In genomic region chr4:97926607-97927308, GRCm38 (mm10) we compare ENCODE assay signal across 10 mouse cellular contexts.
DNase-seq lines count a peak whose midpoint lies in the region; ATAC-seq and TF ChIP-seq lines count a peak whose summit lies in the region.
"Had no signal": no experiment of that assay in that cellular context is flagged by ENCODE, and none has a peak within 500 bp of the region (broad histone marks: within the 10 kb centered on the region; RNA-seq: fewer than 3 reads in every experiment).

No protein-coding gene starts in this region.

- no peak for TF ChIP-seq POLR2A in testis, adult 2 months (IDR thresholded peaks at IDR 0.05; ENCODE audit: control insufficient read depth, low read depth, low read length)

- no peaks in the 10 kb centered on the region for H3K27me3 ChIP-seq in heart, embryonic 16.5 days (ENCODE audit: control insufficient read depth, insufficient read depth, low read length)
- no peaks in the 10 kb centered on the region for H3K27me3 ChIP-seq in testis, adult 2 months (ENCODE audit: control insufficient read depth, insufficient read depth, low read length)
- H3K27me3 ChIP-seq in hindbrain, embryonic 16.5 days (replicated peaks; ENCODE audit: control insufficient read depth, insufficient read depth, low read length), result no peaks in the 10 kb centered on the region

- H3K9ac ChIP-seq in heart, embryonic 16.5 days (ENCODE audit: low read length), result no peak overlapping the region
- H3K9ac ChIP-seq in hindbrain, embryonic 16.5 days (ENCODE audit: low read depth, low read length), result no peak overlapping the region

- H3K36me3 ChIP-seq in heart, embryonic 16.5 days (ENCODE audit: control insufficient read depth, insufficient read depth), result no peaks in the 10 kb centered on the region
- no peaks in the 10 kb centered on the region for H3K36me3 ChIP-seq in testis, adult 2 months (ENCODE audit: control insufficient read depth, insufficient read depth, low read length)
- H3K36me3 ChIP-seq in hindbrain, embryonic 16.5 days (ENCODE audit: control insufficient read depth, insufficient read depth, low read length), result no peaks in the 10 kb centered on the region

- peaks cover 30% of the 10 kb centered on the region for H3K4me1 ChIP-seq in heart, embryonic 16.5 days (ENCODE audit: control insufficient read depth, insufficient read depth, low read length)
- no peaks in the 10 kb centered on the region for H3K4me1 ChIP-seq in testis, adult 2 months (ENCODE audit: control insufficient read depth, insufficient read depth, low read length)
- peaks cover 23% of the 10 kb centered on the region for H3K4me1 ChIP-seq in hindbrain, embryonic 16.5 days (ENCODE audit: control insufficient read depth, insufficient read depth, low read depth, low read length)

- H3K4me2 ChIP-seq in heart, embryonic 16.5 days (ENCODE audit: low read depth, low read length), result no peak overlapping the region
- no peak overlapping the region for H3K4me2 ChIP-seq in hindbrain, embryonic 16.5 days (ENCODE audit: low read length)

- ATAC-seq in heart, embryonic 16.5 days (replicated peaks; ENCODE audit: extremely low read depth, insufficient read depth, low FRiP score), result no peak
- ATAC-seq in hindbrain, embryonic 16.5 days, result peak; percentile 53

- no peak for DNase-seq in heart, adult 11 months
- DNase-seq in testis, postnatal 14 days (ENCODE audit: low spot score), result no peak
- DNase-seq in thymus, postnatal 0 days (ENCODE audit: low spot score), result no peak
- DNase-seq in urinary bladder, postnatal 4 days (ENCODE audit: low spot score in 2 of 2), result no peak
- no peak for DNase-seq in c-Kit-positive CD71-positive TER-119-positive erythroid progenitor cells, embryonic 14.5 days (ENCODE audit: low spot score)
- DNase-seq: heart, postnatal 14 days had no signal

- TF ChIP-seq CTCF in testis, adult 2 months (IDR thresholded peaks at IDR 0.05; ENCODE audit: control insufficient read depth, insufficient read depth, insufficient replicate concordance, low read depth, low read length), result no peak

- H3K4me3 ChIP-seq in heart, embryonic 16.5 days (ENCODE audit: low read length), result no peak overlapping the region
- no peak overlapping the region for H3K4me3 ChIP-seq in testis, adult 2 months (ENCODE audit: control insufficient read depth, low read depth, low read length)
- H3K4me3 ChIP-seq in hindbrain, embryonic 16.5 days (ENCODE audit: low read length), result no peak overlapping the region
- H3K4me3 ChIP-seq: erythroblast, embryonic 14.5 days had no signal

- WGBS in heart, embryonic 16.5 days, result 61% methylated on average over 5 of the region's 5 CpGs
- 50% methylated on average over 5 of the region's 5 CpGs for WGBS in hindbrain, embryonic 16.5 days

- 0 out of 2 replicates have a peak overlapping the region, but pooled peaks have one; percentile 3 for H3K27ac ChIP-seq in heart, embryonic 16.5 days (ENCODE audit: low read length)
- H3K27ac ChIP-seq in testis, adult 2 months (ENCODE audit: control insufficient read depth, insufficient read depth, low read depth, low read length), result 0 out of 2 replicates have a peak overlapping the region, but pooled peaks have one; percentile 13
- H3K27ac ChIP-seq in hindbrain, embryonic 16.5 days (ENCODE audit: low read depth, low read length), result peak overlapping the region; percentile 19; the same call in 1 of the 2 replicates

- no peaks in the 10 kb centered on the region for H3K9me3 ChIP-seq in heart, embryonic 16.5 days (replicated peaks; ENCODE audit: control insufficient read depth, low read length)
- H3K9me3 ChIP-seq in hindbrain, embryonic 16.5 days (ENCODE audit: control insufficient read depth, low read length), result no peaks in the 10 kb centered on the region
